Mouse (Mus musculus): ENCODE data around the gene Tnfrsf17.

Gene Tnfrsf17

DNA sequence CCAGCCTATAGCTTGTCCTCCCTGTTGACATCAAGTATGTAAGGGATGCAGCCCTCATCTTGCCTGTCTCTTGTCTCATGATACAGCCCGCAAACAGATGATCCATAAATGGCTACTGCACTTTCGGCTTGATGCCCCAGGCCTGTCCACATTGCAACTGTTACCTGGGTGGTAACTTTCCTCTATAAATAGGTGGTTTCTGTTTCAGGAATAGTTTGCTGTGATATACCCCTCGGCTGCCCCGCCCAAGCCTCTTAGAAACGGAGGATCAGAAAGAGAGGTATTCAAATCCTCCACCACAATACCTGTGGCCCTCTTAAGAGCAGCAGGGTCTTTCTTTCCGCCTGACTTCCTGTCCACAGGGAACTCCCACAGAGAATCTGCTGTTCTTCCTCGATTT lies at the start of gene Tnfrsf17:
Gene Tnfrsf17, plus strand, starts transcription at position 301 of the 400 bp plus-strand sequence.
- WGBS, result 56% methylated on average over 7 of the region's 7 CpGs

DNA sequence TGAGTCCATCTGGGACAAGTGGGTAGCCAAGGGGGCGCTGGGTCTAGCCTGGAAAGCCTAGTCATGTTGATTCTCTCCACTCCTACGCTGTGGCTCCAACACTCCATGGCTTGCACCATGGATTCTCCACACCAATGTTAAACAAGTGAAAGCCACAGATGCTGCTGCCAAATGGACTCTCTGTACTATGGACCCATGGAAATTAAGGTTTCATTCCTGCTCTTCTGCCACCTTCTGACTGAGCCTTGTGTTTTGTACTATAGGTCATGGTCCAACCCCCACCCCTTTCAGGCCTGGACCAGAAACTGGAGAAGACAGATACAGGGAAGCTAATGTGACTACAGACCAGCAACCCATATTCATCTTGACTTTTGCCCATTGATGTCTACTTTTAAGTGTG lies 47.1 kb upstream of the Tnfrsf17 start:
- WGBS, result 88% methylated on average over 2 of the region's 2 CpGs

- WGBS, result 61% methylated on average over 6 of the region's 6 CpGs
These were observed 43.8 kb upstream of the Tnfrsf17 start for GRCm38 (mm10) chr16:11269808-11270207.

GRCm38 (mm10) chr16:11270642-11271041 lies 43.0 kb upstream of the Tnfrsf17 start:
- 74% methylated on average over 2 of the region's 2 CpGs for WGBS

GRCm38 (mm10) chr16:11276888-11277287 lies 36.7 kb upstream of the Tnfrsf17 start:
- 56% methylated on average over 3 of the region's 3 CpGs for WGBS

DNA sequence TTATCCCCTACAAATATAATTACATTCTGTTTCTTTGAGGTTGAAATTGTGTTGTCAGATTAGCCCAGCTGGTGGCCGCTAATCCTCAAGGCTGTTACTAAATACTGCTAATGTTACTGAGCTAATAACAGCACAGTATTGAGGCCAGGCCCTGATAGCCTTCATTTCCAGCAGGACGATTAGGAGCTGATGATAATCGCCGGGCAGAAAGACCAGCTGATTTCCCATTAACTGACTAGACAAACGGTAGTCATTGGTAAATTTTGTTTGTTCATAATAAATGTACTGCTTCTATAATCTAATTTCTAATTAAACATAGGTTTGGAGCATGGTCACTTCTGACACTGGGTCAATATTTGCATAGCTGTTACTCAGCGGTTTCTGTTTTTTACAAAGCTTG lies 34.8 kb upstream of the Tnfrsf17 start:
- WGBS, result 79% methylated on average over 6 of the region's 6 CpGs

GRCm38 (mm10) chr16:11282655-11283232 lies 30.9 kb upstream of the Tnfrsf17 start:
- WGBS, result 71% methylated on average over 5 of the region's 5 CpGs

DNA sequence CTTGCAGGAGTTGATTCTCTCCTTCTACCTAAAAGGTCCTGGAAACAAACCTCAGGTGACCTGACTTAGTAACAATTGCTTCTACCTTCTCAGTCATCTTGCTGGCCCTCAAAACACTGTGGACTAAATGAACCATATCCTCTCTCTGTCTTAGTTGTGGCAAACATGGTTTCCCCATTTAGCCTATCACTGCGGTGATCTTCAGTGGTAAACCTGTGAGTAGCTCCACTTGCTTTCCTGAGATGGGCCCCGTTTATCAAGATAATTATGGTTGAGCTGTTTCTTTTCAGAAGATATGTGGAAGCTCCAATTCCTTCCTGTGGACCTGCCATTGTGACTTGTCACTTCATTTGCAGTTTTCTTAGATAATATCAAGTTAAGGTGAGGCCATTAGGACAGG lies 28.7 kb upstream of the Tnfrsf17 start:
- 91% methylated on average over 2 of the region's 2 CpGs for WGBS

DNA sequence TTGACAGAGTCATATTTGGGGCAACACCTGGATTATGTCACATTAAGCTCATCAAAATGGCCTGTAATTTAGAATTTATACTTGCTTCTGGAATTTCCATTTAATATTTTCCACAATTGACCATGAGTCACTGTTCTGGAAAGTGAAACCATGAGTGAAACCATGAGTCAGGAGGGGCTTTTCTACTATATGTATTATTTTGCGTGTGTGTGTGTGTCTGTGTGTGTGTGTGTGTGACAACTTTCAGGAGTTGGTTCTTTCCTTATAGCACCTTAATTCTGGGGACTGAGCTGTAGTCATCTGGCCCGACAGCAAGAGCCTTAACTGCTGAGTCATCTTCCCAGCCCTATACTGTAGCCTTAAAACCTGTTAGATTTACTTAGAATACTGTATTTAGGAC lies 27.7 kb upstream of the Tnfrsf17 start:
- WGBS, result 83% methylated on average over 2 of the region's 2 CpGs

DNA sequence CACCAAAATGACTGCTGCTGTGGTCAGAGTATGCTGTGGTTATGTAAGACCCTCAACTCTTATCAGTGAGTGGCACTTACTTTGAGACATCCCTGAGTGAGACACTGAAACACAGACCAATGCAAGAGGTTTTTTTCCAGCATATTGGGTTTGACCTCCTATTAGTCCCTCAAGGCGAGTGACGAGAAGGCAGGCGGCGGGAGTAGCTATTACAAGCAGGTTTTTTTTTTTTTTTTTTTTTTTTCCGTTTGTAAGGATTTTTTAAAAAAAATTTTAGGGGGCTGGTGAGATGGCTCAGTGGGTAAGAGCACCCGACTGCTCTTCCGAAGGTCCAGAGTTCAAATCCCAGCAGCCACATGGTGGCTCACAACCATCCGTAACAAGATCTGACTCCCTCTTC lies 24.7 kb upstream of the Tnfrsf17 start:
- 90% methylated on average over 8 of the region's 8 CpGs for whole genome bisulfite sequencing

DNA sequence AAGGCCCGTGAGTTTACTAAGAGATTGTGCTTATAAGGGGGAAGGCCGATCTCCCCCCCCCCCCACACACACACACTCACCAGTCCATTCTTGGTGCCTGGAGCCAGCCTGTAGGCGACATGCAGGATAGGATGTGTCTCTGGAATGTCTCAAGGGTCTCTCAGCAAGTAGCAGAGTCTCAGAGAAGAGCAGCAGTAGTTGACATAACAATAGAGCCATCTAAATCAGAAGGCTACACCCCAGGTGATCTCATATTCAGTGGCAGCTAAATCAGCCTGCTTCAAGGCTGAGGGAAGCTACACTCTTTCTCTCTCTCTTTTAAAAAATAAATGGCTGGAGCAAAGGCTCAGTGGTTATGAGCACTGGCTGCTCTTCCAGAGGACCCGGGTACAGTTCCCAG lies 18.0 kb upstream of the Tnfrsf17 start:
- WGBS, result 89% methylated on average over 4 of the region's 4 CpGs

DNA sequence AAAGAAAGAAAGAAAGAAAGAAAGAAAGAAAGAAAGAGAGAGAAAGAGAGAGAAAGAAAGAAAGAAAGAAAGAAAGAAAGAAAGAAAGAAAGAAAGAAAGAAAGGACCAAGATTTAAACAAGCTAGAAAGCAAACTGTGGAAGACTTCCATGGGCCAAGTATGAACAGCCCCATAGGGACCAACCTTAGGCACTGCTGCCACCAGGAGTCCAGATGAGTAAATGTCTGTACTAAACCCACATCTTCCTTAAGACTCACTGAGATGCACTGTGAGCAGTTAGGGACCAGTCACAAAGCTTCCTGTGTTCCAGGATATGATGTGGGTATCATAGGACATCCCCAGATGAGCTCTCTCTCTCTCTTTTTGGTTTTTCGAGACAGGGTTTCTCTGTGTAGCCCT lies 15.9 kb upstream of the Tnfrsf17 start:
- WGBS, result 64% methylated on average over 1 of the region's 1 CpGs

GRCm38 (mm10) chr16:11305531-11305930 lies 8.1 kb upstream of the Tnfrsf17 start:
- WGBS, result 94% methylated on average over 2 of the region's 2 CpGs

- WGBS, result 83% methylated on average over 5 of the region's 5 CpGs
These were observed 2.2 kb downstream of the Tnfrsf17 start for GRCm38 (mm10) chr16:11315786-11316320.

GRCm38 (mm10) chr16:11316748-11317147 lies 3.1 kb downstream of the Tnfrsf17 start:
- WGBS, result 76% methylated on average over 5 of the region's 5 CpGs

DNA sequence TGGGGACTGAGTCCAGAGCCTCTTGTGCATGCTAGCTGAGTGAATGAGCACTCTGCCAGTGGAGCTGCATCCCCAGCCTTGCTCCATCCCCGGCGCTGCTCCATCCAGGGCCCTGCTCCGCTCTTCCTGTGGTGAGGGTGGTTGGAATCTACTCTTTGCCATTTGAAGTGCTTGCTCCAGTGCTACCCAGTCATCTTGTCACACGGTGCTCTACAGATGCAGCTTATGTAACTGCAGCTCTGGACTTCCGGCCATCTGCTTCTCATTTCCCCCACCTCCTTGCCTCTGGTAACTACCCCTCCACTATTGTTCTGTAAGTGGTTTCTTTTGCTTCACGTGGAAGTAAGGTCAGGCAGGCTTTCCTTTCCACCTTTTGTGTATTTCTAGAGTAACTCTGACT lies 3.7 kb downstream of the Tnfrsf17 start:
- WGBS, result 58% methylated on average over 6 of the region's 6 CpGs

- WGBS, result 4% methylated on average over 60 of the region's 61 CpGs
These were observed 9.1 kb downstream of the Tnfrsf17 start, which contains the start of gene Snx29 for GRCm38 (mm10) chr16:11322409-11323323. Snx29 (plus strand) TSS chr16:11322908.

DNA sequence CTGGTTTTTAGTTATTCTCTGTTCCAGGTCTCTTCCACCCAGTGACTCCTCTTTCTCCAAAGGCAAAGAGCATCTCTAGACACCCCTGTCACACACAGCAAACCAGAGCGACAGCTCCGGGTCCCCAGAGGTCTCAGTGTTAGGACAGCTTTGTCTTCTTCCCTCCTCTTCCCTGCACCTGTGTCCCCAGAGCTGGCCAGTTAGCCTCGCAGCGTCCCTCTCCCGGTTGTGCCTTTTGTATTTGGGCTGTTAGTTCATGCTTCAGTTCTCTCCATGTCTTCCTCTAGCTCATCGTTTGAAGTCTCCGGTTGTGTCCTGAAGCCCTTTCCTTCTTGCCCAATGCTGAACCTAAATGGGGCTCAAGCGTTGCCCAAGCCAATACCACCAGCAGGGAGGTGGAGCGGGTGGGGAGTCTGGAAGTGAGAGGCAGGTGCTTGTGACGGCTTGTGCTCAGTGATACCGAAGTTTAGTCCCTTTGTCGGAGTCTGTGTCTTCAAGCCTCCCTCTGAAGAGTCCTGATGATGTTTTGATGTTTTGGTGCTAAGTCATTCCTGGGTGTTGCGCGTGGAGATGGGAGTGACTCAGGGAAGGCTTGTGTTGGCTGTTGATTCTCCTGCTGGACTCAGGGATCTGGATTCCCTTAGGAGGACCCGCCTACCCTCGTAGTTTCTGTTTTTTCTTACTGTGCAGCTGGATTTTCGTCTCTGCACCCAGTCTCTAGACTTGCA lies 9.9 kb downstream of the Tnfrsf17 start:
- under 1% methylated on average over 17 of the region's 17 CpGs for WGBS

DNA sequence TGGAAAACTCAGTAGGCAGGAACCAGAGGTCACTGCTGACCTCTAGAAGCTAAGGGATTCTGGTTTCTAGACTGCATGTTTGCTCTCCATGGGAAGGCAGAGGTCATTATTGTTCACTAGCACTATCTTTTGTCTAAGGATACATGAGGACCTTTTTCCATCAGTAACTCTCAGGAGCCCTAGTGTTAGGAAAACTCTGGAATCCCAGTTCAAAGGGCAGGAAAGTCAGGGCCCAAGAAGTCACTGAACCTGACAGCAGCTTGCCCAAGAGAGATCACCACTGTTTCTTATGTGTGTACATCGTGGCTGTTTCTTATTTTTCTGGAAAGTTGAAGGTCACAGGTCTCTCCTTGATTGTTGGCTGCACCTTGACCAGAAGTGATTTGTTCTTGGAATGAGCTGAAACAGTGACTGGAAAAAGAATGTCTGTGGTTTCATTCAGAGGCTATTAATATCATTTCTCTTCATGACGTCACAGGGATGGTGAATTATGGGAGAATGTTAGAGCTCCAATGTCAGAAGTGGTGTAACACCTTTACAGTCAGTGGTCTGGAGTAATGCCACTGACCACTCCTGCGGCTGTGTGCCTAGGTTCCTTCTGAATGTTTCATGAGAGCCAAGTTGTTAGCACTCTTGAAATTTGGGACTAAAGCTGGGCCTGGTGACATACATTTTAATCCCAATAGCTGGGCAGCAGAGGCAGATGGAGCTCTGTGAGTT lies 16.6 kb downstream of the Tnfrsf17 start:
- 76% methylated on average over 3 of the region's 3 CpGs for WGBS

DNA sequence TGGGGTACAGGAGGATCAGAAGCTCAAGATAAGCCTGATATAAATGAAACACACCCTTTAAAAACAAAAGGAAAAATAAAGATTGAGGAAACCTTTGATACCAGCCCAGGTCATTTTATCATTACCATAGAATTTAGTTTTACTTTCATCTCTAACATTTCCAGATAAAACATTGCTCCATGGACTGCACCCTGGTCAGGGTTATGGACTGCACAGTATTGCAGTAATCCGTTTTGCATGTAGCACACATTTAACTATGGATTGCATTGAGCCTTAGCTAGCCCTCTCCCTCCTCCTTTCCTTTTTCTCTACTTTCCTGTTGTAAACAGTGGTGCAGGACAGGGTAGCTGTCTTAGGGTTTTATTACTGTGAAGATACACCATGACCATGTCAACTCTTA lies 17.4 kb downstream of the Tnfrsf17 start:
- 87% methylated on average over 1 of the region's 1 CpGs for WGBS

GRCm38 (mm10) chr16:11343292-11343815 lies 29.7 kb downstream of the Tnfrsf17 start:
- 85% methylated on average over 4 of the region's 4 CpGs for WGBS
